Mouse (Mus musculus): ENCODE measurements around the gene Arsa.
A peak's percentile ranks its signal among the peaks of the same experiment; 100 is the strongest.

Arsa gene

GRCm38 (mm10) chr15:89494970-89495369 lies 17.7 kb upstream of the Arsa start:
- DNase-seq (ENCODE audit: low spot score), result no peak

- DNase-seq (ENCODE audit: low spot score), result no peak
These were observed 11.4 kb upstream of the Arsa start for GRCm38 (mm10) chr15:89488611-89489117.

- DNase-seq (ENCODE audit: low spot score), result no peak
These were observed 11.0 kb upstream of the Arsa start for GRCm38 (mm10) chr15:89488182-89488581.

GRCm38 (mm10) chr15:89480584-89480983 lies 3.4 kb upstream of the Arsa start:
- no peak for DNase-seq (ENCODE audit: low spot score)

- DNase-seq (ENCODE audit: low spot score), result no peak
These were observed 1.4 kb upstream of the Arsa start for GRCm38 (mm10) chr15:89478622-89479021.

GRCm38 (mm10) chr15:89477806-89478205 lies 581 bp upstream of the Arsa start:
- DNase-seq (ENCODE audit: low spot score), result no peak

- no peak for DNase-seq (ENCODE audit: low spot score)
These were observed 780 bp downstream of the Arsa start for GRCm38 (mm10) chr15:89476475-89476815.

GRCm38 (mm10) chr15:89475611-89476474 lies 1.4 kb downstream of the Arsa start:
- peak; percentile 94 for DNase-seq (ENCODE audit: low spot score)

GRCm38 (mm10) chr15:89475293-89475600 lies 2.0 kb downstream of the Arsa start:
- no peak for DNase-seq (ENCODE audit: low spot score)

GRCm38 (mm10) chr15:89474596-89475292 lies 2.5 kb downstream of the Arsa start:
- no peak for DNase-seq (ENCODE audit: low spot score)

- DNase-seq (ENCODE audit: low spot score), result no peak
These were observed 3.3 kb downstream of the Arsa start for GRCm38 (mm10) chr15:89473921-89474320.

GRCm38 (mm10) chr15:89473370-89473769 lies 3.9 kb downstream of the Arsa start:
- no peak for DNase-seq (ENCODE audit: low spot score)

GRCm38 (mm10) chr15:89471476-89471875 lies 5.7 kb downstream of the Arsa start:
- no peak for DNase-seq (ENCODE audit: low spot score)

GRCm38 (mm10) chr15:89468577-89468976 lies 8.6 kb downstream of the Arsa start:
- DNase-seq (ENCODE audit: low spot score), result peak; percentile 77

- peak; percentile 36 for DNase-seq (ENCODE audit: low spot score)
These were observed 12.2 kb downstream of the Arsa start for GRCm38 (mm10) chr15:89465052-89465451.

GRCm38 (mm10) chr15:89463334-89464235 lies 13.6 kb downstream of the Arsa start:
- DNase-seq (ENCODE audit: low spot score), result no peak

GRCm38 (mm10) chr15:89462176-89462575 lies 15.0 kb downstream of the Arsa start:
- no peak for DNase-seq (ENCODE audit: low spot score)

- no peak for DNase-seq (ENCODE audit: low spot score)
These were observed 15.9 kb downstream of the Arsa start for GRCm38 (mm10) chr15:89461321-89461720.

GRCm38 (mm10) chr15:89460298-89460697 lies 16.9 kb downstream of the Arsa start:
- DNase-seq (ENCODE audit: low spot score), result no peak

- DNase-seq (ENCODE audit: low spot score), result no peak
These were observed 17.4 kb downstream of the Arsa start for GRCm38 (mm10) chr15:89459821-89460220.

- DNase-seq (ENCODE audit: low spot score), result no peak
These were observed 18.3 kb downstream of the Arsa start for GRCm38 (mm10) chr15:89458942-89459341.

GRCm38 (mm10) chr15:89455642-89456041 lies 21.6 kb downstream of the Arsa start:
- no peak for DNase-seq (ENCODE audit: low spot score)

All from embryo, embryonic 10.5 days (tissue).